9 mouse cellular contexts compared by ENCODE assay signal in the genomic region with DNA sequence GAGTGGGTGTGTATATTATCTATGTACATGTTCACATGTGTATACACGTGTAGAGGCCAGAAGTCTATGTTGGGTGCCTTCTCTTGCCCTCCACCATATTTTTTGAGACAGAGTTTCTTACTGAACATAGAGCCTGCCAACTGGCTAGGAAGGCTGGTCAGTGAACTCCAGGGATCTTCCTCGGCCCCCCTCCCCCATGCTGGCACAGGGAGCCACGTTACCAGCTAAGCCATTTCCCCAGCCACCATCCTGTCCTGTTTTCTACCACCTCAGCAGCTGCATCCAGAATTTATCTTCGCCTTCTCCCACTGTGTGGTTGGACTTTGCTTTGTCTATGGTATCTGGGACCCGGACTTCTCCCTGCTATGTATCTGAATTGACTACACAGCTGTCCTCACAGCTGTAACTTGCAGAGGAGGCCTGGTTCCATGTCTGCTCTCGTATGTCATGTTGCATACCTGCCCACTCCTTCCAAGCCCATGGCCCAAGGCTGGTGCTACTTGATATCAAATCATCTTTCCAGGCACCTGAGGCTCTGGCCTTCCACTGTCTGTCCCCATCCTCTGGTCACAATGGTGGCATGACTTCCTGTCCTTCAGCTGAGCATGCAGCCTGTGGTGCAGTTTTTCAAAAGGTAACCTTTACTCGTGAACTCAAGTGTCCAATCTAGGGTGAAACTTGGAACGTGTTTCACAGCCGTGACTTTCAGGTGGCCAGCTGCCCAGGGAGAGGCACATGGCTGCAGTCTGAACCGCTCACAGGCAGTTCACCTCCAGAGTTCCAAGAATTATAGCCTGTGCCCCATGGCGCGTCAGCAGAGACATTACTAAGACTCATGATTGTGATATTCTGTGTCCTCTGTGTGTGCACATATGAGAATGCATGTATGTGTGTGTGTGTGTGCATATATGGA. TPM values are rescaled to one million over a fixed set of nuclear protein-coding genes. Genes with fewer than 3 reads are reported as not detected.
DNase-seq lines count a peak whose midpoint lies in the region; ATAC-seq and TF ChIP-seq lines count a peak whose summit lies in the region.
"Had no signal": no experiment of that assay in that cellular context is flagged by ENCODE, and none has a peak within 500 bp of the region (broad histone marks: within the 10 kb centered on the region; RNA-seq: fewer than 3 reads in every experiment).

No protein-coding gene starts in this region.

- no peak overlapping the region for H3K4me3 ChIP-seq in heart, embryonic 12.5 days
- H3K4me3 ChIP-seq in left cerebral cortex, adult 2 months = no peak overlapping the region

- H3K4me1 ChIP-seq in heart, embryonic 12.5 days (replicated peaks) = peaks cover 44% of the 10 kb centered on the region

- WGBS in heart, embryonic 12.5 days = 82% methylated on average over 12 of the region's 12 CpGs

- 0 out of 2 replicates have a peak, but pooled peaks cover 3% of the 10 kb centered on the region for H3K27me3 ChIP-seq in heart, embryonic 12.5 days (replicated peaks)

- H3K9me3 ChIP-seq in heart, embryonic 12.5 days (replicated peaks) = no peaks in the 10 kb centered on the region

- intact Hi-C loops in heart, postnatal 36 days (cut with DNase I) = no loop called here
- intact Hi-C loops in left cerebral cortex, adult 2 months (cut with DNase I) = no loop called here

- no peak for ATAC-seq in heart, embryonic 12.5 days (ENCODE audit: insufficient number of reproducible peaks, low FRiP score)

- no peaks in the 10 kb centered on the region for H3K36me3 ChIP-seq in heart, embryonic 12.5 days

- no peak overlapping the region for H3K27ac ChIP-seq in heart, embryonic 12.5 days (ENCODE audit: poor library complexity, severe bottlenecking)
- H3K27ac ChIP-seq in left cerebral cortex, adult 2 months = no peak overlapping the region
- H3K27ac ChIP-seq: liver, embryonic 14.5 days had no signal

- no peak overlapping the region for H3K4me2 ChIP-seq in heart, embryonic 12.5 days

- H3K9ac ChIP-seq in heart, embryonic 12.5 days = no peak overlapping the region
- H3K9ac ChIP-seq: liver, embryonic 14.5 days had no signal

- no peak for TF ChIP-seq CTCF in left cerebral cortex, adult 2 months (IDR thresholded peaks at IDR 0.05)

- DNase-seq in heart, adult 11 months = peak; percentile 94
- DNase-seq in adrenal gland, postnatal 25 days = peak; percentile 29
- peak; percentile 29 to 49 for DNase-seq in heart, postnatal 36 days
- peak; percentile 37 to 58 for DNase-seq in kidney, postnatal 4 days
- no peak for DNase-seq in left cerebral cortex, adult 2 months (ENCODE audit: extremely low spot score in 1 of 2, low spot score in 2 of 2)
- DNase-seq in yolk sac, embryonic 10.5 days (ENCODE audit: low spot score) = no peak
- DNase-seq in ovary, postnatal 36 days (ENCODE audit: low spot score) = no peak

RNA-seq across cellular contexts. Expression of gene Myo10, which starts 18.8 kb away (rescaled TPM):
- 14.3 and 19.7 TPM in 2 replicates for polyA plus RNA-seq in heart, embryonic 12.5 days (2016; fragmentation: Nextera tagmentation; extraction: Ambion mirVana)
- 92.8 and 107 TPM in 2 replicates for total RNA-seq in adrenal gland, postnatal 25 days (2021)
- 10 to 100 TPM; 65.4 to 82.1 TPM for total RNA-seq in heart, postnatal 36 days (2021)
- 10 to 100 TPM; 42.1 to 46.9 TPM for total RNA-seq in left cerebral cortex, adult 2 months (2021)

Comparison
In these comparisons a context has a peak if more than half of its experiments do, and no peak if none do; other contexts are left out.
1. DNase-seq: peak in heart, adult 11 months (single experiment), adrenal gland, postnatal 25 days (single experiment), heart, postnatal 36 days (2 of 2) and kidney, postnatal 4 days (2 of 2); none in left cerebral cortex, adult 2 months (0 of 2), yolk sac, embryonic 10.5 days (single experiment) and ovary, postnatal 36 days (single experiment).